Mouse (Mus musculus): ENCODE results near the gene Mms19.

Mms19 gene

DNA sequence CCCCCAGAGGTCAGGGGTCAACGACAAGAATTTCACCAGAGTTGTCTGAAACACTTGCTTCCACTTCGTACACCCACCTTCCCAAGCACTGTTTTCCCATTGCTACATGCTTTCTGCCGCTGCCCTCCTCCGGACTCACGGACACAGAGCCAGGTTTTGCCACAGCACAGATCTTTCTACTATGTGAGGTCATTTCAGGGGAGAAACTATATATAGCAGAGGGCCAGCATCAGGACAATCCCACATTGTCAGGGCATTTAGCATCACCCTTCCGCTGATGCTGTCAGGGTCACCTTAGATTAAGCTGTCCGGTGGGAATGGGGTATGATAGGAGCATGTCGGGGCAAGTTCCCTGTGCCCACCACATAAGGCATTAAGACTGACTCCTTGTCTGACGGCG, 16.1 kb upstream of the Mms19 start:
- no peak for DNase-seq

DNA sequence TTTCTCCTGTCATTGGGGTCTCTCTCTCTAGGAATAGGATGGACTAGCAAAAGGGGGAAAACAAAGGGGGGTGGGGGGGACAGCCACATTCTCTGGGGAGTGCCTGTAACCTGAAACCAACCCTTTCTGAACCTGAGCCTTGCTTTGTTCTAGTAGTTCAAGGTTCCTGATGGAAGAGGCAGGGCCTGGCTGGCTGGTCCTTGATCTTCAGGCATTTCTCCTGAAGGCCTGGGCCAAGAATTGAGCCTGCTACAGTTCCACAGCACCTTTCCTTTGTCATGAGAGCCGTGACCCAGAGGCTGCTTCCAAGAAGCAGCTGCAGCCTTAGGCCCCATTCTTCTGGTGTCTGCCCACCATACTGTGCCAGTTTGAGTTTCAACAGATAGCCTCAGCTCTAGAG, 14.5 kb upstream of the Mms19 start:
- no peak for DNase-seq

DNA sequence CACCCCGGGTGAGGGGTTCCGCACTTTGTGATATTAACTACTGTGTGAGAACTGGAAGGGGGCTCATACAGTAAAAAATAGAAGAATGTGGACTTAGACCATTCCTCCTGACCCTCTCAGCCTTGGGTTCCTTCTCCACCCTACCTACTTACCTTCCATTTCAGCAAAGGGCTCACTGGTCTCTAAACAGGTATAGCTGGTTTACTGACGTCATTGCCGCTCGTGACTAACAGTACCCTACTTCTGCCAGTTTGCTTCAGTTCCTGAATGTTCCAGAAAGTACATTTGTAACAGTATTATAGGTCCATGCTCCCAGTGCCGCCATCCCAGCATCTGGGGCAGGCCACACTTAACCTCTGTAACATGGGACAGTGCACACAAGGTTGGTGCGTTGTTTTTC, 13.1 kb upstream of the Mms19 start:
- DNase-seq, result no peak

DNA sequence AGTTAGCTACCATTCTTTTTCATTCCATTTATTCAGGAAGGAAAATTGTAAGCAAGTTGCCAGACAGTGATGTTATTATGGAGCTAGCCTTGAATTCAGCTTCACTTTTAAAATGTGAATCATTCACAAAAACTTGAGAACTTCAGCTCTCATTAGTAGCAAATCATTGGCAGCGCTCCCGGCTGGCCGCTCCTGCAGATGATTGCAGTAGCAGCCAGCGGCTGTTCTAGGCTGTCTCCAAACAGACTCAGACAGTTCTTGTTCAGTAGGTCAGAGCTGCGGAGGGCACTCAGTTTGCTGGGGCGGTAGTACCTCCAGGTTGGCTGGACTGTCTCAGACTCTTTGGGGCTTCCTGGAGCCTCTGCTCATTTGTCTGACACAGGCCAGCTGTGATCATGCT, 12.5 kb upstream of the Mms19 start:
- peak; percentile 93 for DNase-seq

DNA sequence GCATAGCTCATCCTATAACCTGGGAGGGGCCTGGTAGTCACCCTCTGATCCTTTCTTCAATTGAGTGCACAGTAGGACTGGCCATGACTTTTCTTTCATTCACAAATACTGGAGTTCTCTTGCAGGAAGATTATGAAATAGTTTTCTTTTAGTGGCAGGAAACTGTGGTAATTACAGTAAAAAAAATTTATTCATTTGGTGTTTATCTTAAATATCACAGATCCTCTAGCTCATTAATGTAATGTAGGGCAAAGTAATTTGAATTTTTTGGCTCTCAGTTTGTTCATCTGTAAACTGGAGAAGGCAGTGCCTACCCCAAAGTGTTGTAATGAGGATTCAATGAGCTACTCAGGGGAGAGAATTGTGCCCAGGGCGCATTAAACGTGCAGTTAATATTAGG, 12.0 kb upstream of the Mms19 start:
- DNase-seq, result no peak

DNA sequence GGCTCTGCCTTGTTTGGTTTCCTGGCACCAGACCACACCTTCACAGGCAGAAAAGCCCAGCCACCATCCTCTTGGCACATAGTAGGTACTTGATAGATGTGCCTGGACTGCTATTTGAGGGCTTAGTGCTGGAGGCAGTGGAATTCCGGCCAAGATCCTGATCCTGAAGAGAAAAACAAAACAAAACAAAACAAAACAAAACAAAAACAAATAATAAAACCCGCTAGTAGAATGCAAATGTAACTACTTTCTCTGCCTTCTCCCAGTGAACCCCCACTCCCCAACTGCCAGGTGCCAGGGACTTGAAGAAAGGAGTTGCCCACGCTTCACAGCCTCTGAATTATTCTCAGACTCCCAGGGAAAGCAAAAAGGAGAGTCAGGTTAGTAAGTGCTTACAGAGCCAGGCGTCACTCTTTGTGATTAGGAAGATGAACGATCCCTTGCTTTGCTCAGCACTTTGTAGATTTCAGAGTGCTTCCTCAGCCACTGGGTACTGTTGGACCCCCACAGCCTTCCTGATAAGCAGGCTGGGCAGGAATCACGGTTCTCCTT, 11.0 kb upstream of the Mms19 start:
- no peak for DNase-seq

DNA sequence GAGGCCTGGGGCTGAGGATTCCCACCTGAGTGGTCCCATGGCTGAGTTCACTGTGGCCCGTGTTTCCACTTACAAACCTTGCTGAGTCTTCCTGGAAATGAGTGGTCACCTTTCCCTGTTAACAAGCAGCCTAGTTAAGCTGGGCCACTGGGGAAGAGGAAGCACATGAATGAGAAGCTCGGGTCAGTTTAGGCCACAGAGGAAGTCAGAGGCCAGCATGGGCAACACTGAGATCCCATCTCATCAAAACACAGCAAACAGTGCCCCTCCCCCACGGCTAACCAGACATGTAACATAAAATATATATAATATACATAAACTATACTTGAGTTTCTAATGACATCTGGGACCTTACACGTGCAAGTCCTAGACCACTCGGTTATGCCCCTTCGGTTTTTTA, 8.9 kb upstream of the Mms19 start:
- no peak for DNase-seq

DNA sequence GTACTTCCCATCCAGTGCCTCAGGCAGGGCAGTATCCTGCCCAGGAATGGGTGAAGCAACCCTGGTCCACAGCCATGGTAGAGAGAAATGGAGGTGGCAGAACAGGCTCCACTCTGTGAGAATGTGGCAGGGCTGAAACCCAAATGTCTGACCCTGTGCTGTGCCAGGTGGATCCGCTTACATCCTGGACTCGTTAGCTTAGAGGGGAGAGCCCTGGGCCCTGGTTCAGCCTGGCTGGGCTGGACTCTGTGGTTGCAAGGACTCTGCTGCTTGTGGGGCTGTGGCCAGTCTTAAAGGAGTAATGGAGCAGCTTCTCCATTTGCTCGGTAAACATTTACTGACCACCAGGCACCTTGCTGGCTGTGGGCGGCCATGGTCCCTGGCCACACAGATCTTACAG, 6.2 kb upstream of the Mms19 start:
- no peak for DNase-seq

DNA sequence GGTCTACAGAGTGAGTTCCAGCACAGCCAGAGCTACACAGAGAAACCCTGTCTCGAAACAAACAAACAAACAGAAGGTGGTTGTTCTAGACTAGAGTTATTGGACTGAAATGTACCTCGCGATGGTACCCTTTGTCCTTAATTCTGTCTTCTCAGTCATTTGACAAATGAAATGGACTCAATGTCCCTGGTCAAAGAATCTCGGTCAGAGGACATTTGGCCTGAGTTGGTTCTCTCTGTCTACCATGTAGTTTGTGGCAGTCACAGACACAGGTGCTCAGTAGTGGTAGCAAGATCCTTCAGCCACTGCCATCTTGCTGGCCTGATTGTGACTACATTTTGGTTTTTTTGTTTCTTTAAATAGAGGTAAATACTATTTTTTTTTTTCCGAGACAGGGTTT, 5.0 kb upstream of the Mms19 start:
- DNase-seq, result no peak

DNA sequence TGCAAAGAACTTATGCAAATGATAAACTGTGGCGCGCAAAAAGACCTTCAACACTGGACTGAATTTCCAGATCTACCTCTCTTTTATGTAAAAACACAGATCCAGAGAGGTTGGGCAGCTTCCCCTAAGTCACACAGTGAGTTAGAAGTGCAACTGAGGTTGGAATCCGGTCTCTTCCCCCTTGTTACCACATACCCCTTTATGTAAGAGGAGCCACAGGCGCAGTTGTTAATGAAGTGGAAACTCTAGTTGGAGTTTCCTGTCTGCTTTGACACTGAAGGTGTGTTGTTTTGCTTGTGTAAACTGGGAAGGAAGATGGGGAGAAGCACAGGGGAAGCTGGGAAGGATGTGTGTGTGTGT, 1.8 kb upstream of the Mms19 start:
- no peak for DNase-seq

DNA sequence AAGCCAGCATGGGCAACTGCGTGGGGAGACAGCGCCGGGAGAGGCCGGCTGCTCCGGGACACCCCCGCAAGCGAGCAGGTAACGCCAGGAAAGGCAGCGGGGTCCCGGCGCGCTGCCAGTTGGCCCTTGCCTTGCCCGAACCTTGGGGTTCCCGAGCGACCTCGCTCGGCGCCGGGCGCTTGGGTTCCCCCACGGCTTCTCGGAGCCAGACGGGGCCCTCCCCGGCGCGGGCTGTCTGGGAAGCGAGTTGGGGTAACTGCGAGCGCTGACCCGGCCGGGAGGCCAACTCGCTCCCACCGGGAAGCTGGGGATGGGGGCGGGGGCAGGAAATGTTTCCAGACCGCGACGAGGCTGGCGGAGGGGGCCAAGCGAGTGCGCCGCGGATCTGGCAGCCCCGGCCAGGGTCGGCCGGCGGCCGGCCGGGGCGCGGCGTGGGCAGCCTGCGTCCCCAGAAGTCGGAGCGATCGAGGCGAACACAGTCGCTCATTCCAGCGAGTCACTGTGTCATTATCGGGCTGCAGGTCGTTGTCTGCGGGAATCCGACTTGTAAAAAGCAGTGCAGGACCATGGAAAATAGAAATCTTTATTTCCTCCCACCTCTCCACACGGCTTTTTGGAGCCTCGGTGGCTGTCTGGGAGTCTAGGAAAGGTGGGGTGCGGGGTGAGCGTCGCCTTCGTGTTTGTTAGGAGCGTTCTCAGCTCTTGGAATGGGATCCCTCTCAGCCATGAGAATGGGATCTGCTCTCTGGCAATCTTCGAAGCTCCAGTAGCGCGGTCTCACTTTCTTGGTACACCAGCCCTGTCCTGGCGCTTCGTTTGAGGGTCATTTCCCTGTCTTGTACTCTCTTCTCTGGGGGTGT, 1.2 kb upstream of the Mms19 start:
- peak; percentile 82 for DNase-seq

DNA sequence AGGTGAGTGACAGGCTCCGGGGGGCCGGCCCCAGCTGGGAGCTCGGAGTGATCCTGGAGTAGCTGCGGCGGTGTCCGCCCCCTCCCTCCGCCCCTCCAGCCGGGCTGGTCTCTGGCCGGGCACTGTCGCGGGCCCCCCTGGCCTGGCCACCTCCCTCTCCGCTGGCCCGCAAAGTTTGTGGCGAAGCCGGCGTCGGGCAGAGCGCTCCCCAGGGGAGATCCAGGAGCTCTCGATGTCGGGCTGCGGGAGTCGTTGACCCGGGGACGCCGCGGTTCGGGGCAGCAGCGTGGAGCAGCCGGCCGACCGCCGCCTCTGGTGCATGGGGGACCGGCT, 604 bp upstream of the Mms19 start, which contains the start of gene Ubtd1:
TSS of gene Ubtd1 (plus strand) at position 169 of the 333 bp plus-strand sequence.
- DNase-seq, result no peak

DNA sequence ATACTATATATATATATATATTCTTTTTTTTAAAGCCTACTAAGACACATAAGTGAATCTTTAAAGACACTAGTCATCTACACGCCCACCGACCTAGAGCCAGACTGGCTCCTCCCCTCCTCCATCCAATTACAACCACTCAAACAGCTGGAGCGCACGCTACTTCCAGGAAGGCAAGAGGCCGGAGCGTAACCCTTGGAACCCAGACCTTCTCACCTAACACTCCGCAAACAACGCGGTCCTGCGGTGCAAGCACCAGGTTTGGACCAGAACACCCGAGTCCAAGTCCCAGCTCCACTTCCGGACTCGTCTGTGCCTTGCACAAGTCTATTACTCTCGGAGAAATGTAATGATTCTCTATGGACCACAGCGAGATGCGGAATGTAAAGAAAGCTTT, 537 bp downstream of the Mms19 start:
- DNase-seq, result peak; percentile 59

DNA sequence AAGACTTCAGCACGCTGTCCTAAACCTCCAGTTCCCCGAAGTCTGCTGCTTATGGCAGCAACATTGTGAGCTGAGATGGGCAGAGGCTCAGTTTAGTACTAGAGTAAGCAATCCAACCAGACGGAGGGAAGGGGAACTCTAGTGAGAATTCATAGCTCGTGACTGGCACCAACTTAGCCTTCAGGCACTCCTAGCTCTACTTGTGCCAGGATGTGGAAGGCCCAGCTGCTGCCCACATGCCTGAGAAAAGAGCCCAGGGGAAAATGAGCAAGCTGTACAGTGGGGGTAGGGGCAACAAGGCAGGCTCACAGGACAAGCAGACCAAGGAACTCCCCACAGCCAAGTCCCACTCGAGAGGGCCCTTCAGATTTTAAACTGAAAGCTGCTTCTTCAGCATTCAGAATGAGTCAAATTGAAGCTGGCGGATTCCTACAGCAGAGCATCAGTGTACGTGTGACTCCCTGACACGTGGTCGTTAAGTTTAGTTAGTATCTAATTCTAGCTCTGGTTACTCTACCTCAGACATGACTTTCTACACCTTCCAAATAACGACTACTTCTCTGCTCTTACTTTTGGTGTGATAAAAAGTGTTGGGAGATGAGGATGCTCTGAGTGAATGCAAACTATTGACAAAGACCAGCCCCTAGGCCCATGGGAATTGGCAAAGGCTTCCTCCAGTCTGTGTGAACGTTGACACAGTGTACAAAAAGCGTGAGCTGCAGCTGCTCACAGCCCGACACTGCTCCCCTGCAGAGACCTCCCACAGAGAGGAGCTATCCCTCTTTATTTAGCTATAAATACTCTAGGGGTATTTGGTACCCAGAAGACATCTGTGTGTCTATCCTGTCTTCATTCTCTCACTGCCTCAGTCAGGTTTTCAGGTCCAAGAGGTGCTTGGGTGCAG, 6.8 kb downstream of the Mms19 start:
- no peak for DNase-seq

DNA sequence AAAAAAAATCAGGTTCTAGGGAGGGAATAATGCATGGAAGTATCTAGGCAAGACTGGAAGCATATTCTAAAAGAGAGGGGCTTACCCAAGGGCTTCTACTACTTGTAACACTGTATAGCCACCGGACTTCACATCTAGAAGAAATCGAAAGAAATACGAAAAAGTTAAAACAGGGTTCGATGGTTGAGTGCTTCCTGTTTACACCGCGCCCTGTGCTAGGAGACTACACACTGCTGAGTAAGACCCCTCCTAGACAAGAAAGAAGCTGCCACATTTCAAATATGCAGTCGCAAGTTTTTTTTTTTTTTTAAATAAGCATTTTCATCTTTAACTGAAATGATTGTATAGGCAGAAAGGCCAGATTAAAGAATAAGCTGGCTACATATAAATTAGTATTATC, 11.3 kb downstream of the Mms19 start:
- no peak for DNase-seq

DNA sequence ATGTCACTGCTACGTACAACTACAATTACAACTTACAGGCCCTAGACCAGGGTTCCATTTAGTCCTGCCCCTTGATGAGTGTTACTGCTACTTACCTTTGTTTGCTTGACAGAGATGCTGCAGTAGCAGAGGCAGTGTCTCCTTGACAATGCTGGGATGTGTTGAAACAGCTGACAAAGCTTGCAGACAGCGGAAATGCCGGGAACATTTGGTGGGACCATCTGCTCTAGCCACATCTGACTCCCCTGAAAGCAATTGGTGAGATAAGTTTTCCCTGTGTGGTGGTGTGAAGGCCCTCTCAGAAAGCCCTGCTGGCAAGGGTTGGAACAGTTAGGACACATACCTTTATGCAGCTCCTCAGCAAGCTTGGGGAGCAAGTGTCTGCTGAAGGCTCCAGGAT, 27.4 kb downstream of the Mms19 start:
- DNase-seq, result no peak

DNA sequence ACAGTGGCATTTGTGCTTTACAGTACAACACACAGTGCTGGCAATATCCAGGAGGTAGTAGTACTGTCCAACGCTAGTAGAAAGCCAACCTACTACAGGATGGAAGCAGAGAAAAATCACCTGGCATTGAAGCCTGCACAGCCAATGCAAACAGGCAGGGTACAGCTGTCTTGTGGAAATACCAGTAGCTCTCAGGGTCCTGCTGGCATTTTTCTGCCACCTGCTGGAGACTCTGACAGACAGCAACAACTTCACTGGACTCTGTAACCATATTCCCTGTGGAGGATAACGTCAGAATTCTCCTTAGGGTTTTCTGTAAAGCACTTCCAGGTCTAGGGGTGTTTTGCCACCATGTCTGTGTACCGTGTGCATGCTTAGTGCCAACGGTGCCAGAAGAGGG, 28.7 kb downstream of the Mms19 start:
- DNase-seq, result peak; percentile 27

DNA sequence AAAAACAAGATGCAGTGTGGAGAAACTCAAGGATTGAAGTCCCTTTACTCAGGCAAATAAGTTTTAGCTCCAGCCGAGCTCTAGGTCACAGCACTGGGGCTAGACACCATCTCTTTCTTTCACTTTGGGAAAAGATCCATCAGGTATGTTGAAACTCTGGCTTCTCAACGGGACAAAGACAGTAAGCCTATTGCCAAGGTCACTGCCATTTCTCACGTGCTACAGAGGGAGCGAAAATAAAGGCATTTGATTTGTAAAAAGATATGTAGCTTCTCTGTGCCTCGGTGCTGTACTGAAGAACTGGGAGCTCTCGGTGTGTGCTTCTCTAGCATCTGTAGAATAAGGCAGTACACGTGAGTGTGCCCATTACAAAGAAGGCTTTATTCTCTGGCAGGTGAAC, 37.1 kb downstream of the Mms19 start:
- DNase-seq, result no peak

DNA sequence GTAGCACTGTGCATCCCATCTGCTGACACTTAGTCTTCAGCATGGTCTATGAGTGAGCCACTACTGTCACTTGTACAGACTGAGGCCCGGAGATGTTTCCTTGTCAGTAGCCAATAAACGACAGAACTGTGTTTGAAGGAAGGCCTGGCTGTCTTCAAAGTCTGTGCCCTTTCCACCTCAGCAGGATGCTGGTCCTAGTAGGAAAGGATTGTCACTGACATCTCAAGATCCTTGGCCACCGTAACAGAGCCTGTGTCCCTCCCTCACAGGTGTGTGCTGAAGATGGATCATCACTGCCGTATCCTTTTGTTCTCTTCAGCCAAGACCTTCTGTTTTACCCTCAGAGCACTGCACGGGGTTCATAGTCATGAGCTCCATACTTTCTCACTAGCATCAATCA, 42.4 kb downstream of the Mms19 start:
- no peak for DNase-seq

DNA sequence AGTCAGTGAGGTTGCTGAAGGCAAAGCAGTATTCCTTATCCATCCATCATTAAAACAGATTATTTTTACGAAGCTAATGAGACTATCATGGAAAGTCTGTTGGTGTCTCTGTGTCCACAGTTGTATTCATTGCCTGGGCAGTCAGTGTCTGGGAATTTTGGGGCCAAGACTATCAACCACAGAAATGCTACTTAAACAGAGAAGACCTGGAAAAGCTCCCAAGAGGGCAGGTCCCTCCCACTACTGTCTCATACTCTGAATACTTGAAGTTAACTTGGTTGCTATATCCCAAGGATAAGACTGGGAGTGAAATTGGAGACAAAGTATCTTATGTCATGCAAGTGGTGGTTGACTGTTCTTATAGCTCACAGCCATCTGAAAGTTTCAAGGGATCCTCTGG, 45.0 kb downstream of the Mms19 start:
- no peak for DNase-seq

DNA sequence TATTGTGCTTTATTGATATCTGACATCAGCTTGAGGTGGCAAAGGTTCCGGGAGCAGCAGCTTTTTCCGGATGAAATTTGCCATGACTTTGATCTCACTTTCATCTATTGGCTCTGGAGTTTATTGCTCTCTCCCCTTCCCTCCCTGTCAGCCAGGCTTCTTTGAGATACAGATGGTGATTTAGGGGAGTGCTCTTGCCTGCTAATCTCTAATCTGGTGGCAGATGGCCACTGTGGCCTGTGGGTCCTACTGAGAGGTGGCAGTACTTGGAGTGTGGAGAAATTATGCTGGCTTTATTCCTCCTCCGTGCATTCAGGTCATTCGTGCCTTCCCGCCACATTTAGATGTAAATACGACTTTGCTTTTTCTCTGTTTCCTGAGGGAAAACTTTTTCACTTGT, 46.8 kb downstream of the Mms19 start:
- peak; percentile 12 for DNase-seq

DNA sequence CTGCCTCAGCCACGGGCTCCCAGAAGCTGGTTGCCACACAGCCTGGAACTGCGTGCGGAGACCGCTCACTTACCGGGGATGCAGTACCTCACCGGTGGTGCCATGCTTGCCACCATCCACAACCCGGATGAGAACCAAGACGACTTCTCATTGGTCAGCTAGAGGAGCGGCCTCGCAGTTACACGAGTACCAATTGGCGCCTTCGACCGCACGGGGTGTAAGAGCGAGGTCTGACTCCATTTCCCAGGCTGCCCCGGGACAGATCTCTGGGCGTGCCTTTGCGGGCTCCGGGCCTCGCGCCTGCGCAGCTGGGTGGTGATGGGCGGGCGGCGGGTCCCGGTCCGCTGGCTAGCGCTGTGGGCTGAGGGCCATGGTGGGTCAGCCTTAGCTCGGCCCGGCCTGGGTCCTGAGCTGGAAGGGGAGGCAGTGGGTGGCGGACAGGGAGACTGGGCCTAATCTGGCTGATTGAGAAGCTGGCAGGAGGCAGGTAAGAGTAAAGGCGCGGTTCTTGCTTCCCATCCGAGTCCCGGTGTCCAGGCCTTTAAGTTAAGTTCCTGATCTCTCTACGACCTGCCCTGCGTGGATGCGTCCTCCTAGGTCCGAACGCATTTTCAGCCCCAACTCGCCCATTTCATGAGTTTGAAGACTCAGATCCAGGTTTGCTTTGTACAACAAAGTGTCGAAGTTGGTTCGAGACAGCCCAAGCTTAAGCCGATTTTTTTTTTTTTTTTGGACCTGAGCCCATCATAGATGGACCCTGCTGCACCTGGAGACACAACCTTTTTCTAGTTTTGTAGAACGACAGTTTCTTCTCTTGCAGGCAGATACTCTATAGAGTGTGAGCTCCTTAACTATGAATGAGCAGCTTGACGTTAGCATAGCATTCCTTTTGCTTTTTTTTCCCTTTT, 47.5 kb downstream of the Mms19 start, which contains the start of the genes Exosc1 and Zdhhc16:
TSS of gene Exosc1 (minus strand) at position 245 of the 908 bp plus-strand sequence.
TSS of gene Zdhhc16 (plus strand) at position 302 of the 908 bp plus-strand sequence.
- peak; percentile 99 for DNase-seq

DNA sequence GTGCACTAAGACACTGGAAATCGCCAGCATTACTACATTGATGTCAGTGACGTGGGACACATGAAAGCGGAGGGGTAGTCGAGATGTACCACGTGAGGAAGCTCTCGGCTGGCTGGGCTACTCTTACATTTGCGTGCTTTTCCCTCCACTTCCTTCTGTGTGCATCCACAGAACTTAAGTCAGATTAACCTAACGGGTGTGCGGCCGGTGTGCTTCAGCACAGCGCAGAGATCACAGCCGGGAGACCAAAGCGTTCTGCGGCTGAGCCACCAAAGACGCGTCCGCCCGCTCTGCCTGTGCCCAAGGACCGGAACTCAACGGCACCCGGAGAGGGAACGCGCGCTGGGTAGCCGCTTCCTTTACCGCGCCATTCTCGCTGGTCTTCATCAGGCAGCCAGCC, 48.3 kb downstream of the Mms19 start:
- no peak for DNase-seq
